Mouse (Mus musculus) embryonic facial prominence, embryonic 14.5 days (tissue): Measurements from ENCODE around the gene Vmn2r80. TPM values are rescaled to one million over a fixed set of nuclear protein-coding genes. Genes with fewer than 3 reads are reported as not detected.
"Not testable (repeated sequence)": the region's sequence is repeated elsewhere in the genome, so short reads cannot be mapped to it uniquely, and the experiment has no call there.

Source experiments
- ATAC-seq: fragments of 200-750 bp; cut with Nextera tagmentation; 2 replicates; pipeline ENCODE4 v1.8.0; 2017; ENCODE audit warnings: low read depth, moderate number of reproducible peaks, moderate TSS enrichment
- DNase-seq: peaks from one replicate; pipeline ENCODE4 v3.0.0-alpha.2; 2015; ENCODE audit warnings: low spot score
- H3K27ac ChIP-seq: fragments of 300-500 bp; sonication (generic); replicated peaks from 2 replicates; pipeline ENCODE4 v1.5.1; 2014; ENCODE audit warnings: low read depth, mild to moderate bottlenecking, low read length, moderate library complexity
- H3K27me3 ChIP-seq: fragments of 300-500 bp; sonication (generic); replicated peaks from 2 replicates; pipeline ENCODE4 v1.6.1; 2014; ENCODE audit warnings: low read length; ENCODE audit not compliant: control insufficient read depth, insufficient read depth
- H3K36me3 ChIP-seq: fragments of 300-500 bp; sonication (generic); 2 replicates; pipeline ENCODE4 v1.6.1; 2014; ENCODE audit warnings: low read length, mixed read lengths; ENCODE audit not compliant: control insufficient read depth, insufficient read depth
- H3K4me1 ChIP-seq: fragments of 300-500 bp; sonication (generic); 2 replicates; pipeline ENCODE4 v1.6.1; 2014; ENCODE audit warnings: antibody characterized with exemption, low read length; ENCODE audit not compliant: control insufficient read depth, insufficient read depth
- H3K4me2 ChIP-seq: fragments of 300-500 bp; sonication (generic); 2 replicates; pipeline ENCODE4 v1.6.1; 2014; ENCODE audit warnings: low read depth, mild to moderate bottlenecking, low read length, moderate library complexity, mixed read lengths
- H3K4me3 ChIP-seq: fragments of 300-500 bp; sonication (generic); 2 replicates; pipeline ENCODE4 v1.5.1; 2014; ENCODE audit warnings: low read depth, mild to moderate bottlenecking, low read length
- H3K9ac ChIP-seq: fragments of 300-500 bp; sonication (generic); 2 replicates; pipeline ENCODE4 v1.6.1; 2014; ENCODE audit warnings: low read depth, mild to moderate bottlenecking, low read length, moderate library complexity, mixed read lengths
- H3K9me3 ChIP-seq: fragments of 300-500 bp; sonication (generic); 2 replicates; pipeline ENCODE4 v1.6.1; 2016; ENCODE audit warnings: low read length; ENCODE audit not compliant: control insufficient read depth
- WGBS: fragments of 180-500 bp; shearing (Covaris S2); extraction: QIAGEN DNeasy Blood & Tissue Kit; methylation state at CpG from one replicate; pipeline ENCODE4 v1.1.7; 2014; 5-methylcytosine and 5-hydroxymethylcytosine counted together
- polyA plus RNA-seq: library from polyadenylated mRNA; unstranded; fragments of >200 nt; fragmentation: Nextera tagmentation; extraction: Ambion mirVana; gene quantifications from 2 replicates; pipeline ENCODE4 v1.2.1, GENCODE M21; 2014

The Vmn2r80 gene
- polyA plus RNA-seq, result not detected in 2 replicates

GRCm38 (mm10) chr10:79148469-79148868, at the start of gene Vmn2r80:
Gene Vmn2r80, plus strand, starts transcription at chr10:79148769.
- ATAC-seq, H3K27me3 ChIP-seq, DNase-seq, H3K4me1 ChIP-seq, H3K36me3 ChIP-seq, H3K27ac ChIP-seq, H3K9me3 ChIP-seq, H3K4me3 ChIP-seq, H3K9ac ChIP-seq, H3K4me2 ChIP-seq: not testable (repeated sequence)
- 70% methylated on average over 4 of the region's 4 CpGs for WGBS

- Histone ChIP-seq H3K4me3 (no peak overlapping the region), H3K4me2 (no peak overlapping the region), H3K36me3 (no peaks in the 10 kb centered on the region), H3K9me3 (no peaks in the 10 kb centered on the region), H3K27me3 (no peaks in the 10 kb centered on the region), H3K27ac (peak overlapping the region; percentile 59), H3K9ac (no peak overlapping the region), H3K4me1 (peaks cover 9% of the 10 kb centered on the region)
- peak; percentile 71 for DNase-seq
- ATAC-seq, result peak; percentile 89
- 46% methylated on average over 8 of the region's 8 CpGs for WGBS
Measured at GRCm38 (mm10) chr10:79106325-79107282, 42.0 kb upstream of the Vmn2r80 start.

- 57% methylated on average over 2 of the region's 2 CpGs for WGBS
- DNase-seq, result no peak
Measured at GRCm38 (mm10) chr10:79107531-79107930, 41.0 kb upstream of the Vmn2r80 start.

GRCm38 (mm10) chr10:79109156-79109555, 39.4 kb upstream of the Vmn2r80 start:
- no peak overlapping the region for H3K4me3 ChIP-seq
- ATAC-seq (no peak), DNase-seq (no peak)
- 84% methylated on average over 1 of the region's 1 CpGs for WGBS
- H3K4me1 ChIP-seq, result peaks cover 5% of the 10 kb centered on the region
- no peaks in the 10 kb centered on the region for H3K36me3 ChIP-seq
- H3K9ac ChIP-seq, result no peak overlapping the region
- no peaks in the 10 kb centered on the region for H3K27me3 ChIP-seq
- no peak overlapping the region for H3K27ac ChIP-seq
- H3K4me2 ChIP-seq, result no peak overlapping the region
- no peaks in the 10 kb centered on the region for H3K9me3 ChIP-seq

More at GRCm38 (mm10) chr10:79107531-79107930, 41.0 kb upstream of the Vmn2r80 start:
- Histone ChIP-seq H3K9ac (no peak overlapping the region), H3K36me3 (no peaks in the 10 kb centered on the region), H3K27ac (no peak overlapping the region), H3K4me1 (peaks cover 5% of the 10 kb centered on the region), H3K27me3 (no peaks in the 10 kb centered on the region), H3K4me3 (no peak overlapping the region), H3K9me3 (no peaks in the 10 kb centered on the region), H3K4me2 (no peak overlapping the region)
- no peak for ATAC-seq

GRCm38 (mm10) chr10:79110482-79110881, 38.1 kb upstream of the Vmn2r80 start:
- DNase-seq, result no peak
- no peak overlapping the region for H3K4me2 ChIP-seq
- no peaks in the 10 kb centered on the region for H3K27me3 ChIP-seq
- H3K9ac ChIP-seq, result no peak overlapping the region
- no peaks in the 10 kb centered on the region for H3K9me3 ChIP-seq
- ATAC-seq, result no peak
- peaks cover 5% of the 10 kb centered on the region for H3K4me1 ChIP-seq
- H3K4me3 ChIP-seq, result no peak overlapping the region
- H3K27ac ChIP-seq, result no peak overlapping the region
- H3K36me3 ChIP-seq, result no peaks in the 10 kb centered on the region
- 86% methylated on average over 5 of the region's 5 CpGs for WGBS

GRCm38 (mm10) chr10:79115085-79115484, 33.5 kb upstream of the Vmn2r80 start:
- Histone ChIP-seq H3K27me3 (no peaks in the 10 kb centered on the region), H3K36me3 (no peaks in the 10 kb centered on the region), H3K4me3 (no peak overlapping the region), H3K4me1 (no peaks in the 10 kb centered on the region), H3K27ac (no peak overlapping the region), H3K9me3 (no peaks in the 10 kb centered on the region), H3K9ac (no peak overlapping the region), H3K4me2 (no peak overlapping the region)
- ATAC-seq, result no peak
- 72% methylated on average over 1 of the region's 1 CpGs for WGBS
- DNase-seq, result no peak

GRCm38 (mm10) chr10:79116125-79116849, 32.3 kb upstream of the Vmn2r80 start:
- no peak overlapping the region for H3K27ac ChIP-seq
- H3K9me3 ChIP-seq, result no peaks in the 10 kb centered on the region
- DNase-seq (peak; percentile 90), ATAC-seq (peak; percentile 74)
- no peaks in the 10 kb centered on the region for H3K4me1 ChIP-seq
- no peak overlapping the region for H3K4me2 ChIP-seq
- no peaks in the 10 kb centered on the region for H3K27me3 ChIP-seq
- 26% methylated on average over 4 of the region's 4 CpGs for WGBS
- no peaks in the 10 kb centered on the region for H3K36me3 ChIP-seq
- H3K9ac ChIP-seq, result no peak overlapping the region
- no peak overlapping the region for H3K4me3 ChIP-seq

GRCm38 (mm10) chr10:79151602-79152001, 3.0 kb downstream of the Vmn2r80 start:
- Histone ChIP-seq H3K36me3 (no peaks in the 10 kb centered on the region), H3K9me3 (no peaks in the 10 kb centered on the region), H3K4me2 (no peak overlapping the region), H3K4me3 (no peak overlapping the region), H3K27ac (no peak overlapping the region), H3K4me1 (no peaks in the 10 kb centered on the region), H3K27me3 (no peaks in the 10 kb centered on the region), H3K9ac (no peak overlapping the region)
- no peak for DNase-seq
- no peak for ATAC-seq
